Mouse (Mus musculus): ENCODE results near the gene Kansl2. TPM values are rescaled to one million over a fixed set of nuclear protein-coding genes. Genes with fewer than 3 reads are reported as not detected.

Kansl2 gene
- polyA plus RNA-seq, 1 experiment from 2014 or later: 151 TPM

DNA sequence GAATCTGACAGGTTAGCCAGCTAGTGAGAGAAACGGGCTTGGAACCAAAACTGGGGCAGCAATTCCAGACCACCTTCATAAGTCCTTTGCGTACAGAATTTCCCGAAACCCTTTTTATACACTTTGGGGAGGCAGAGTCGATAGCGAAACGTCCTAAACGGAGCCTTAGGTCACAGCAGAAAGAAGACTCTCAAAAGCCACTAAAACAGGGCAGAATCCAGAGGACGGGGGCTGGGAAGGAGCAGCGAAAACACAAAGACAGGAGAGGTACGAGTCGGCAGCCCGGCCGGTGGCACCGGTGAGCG is 32.9 kb upstream of the Kansl2 start:
- no peak for DNase-seq (ENCODE audit: low spot score)

DNA sequence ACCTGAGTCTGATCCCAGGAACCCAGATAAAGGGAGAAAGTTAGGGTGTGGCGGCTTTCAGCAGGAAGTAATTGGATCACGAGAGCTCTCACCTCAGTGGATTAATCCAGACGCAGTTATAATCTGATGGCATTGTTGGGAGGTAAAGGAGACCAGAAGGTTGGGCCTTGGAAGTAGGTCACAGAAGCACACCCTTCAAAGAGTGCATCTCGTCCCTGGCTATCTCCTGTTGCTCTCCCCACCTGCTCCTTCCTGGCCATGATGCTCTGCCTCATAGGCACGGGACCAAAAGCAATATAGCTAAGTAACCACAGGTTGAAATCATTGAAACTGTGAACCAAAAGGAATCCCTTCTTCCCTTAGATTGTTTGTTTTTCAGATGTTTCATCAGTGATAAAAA is 23.1 kb upstream of the Kansl2 start:
- no peaks in the 10 kb centered on the region for H3K9me3 ChIP-seq
- H3K27ac ChIP-seq (replicated peaks): no peak overlapping the region
- no peaks in the 10 kb centered on the region for H3K4me1 ChIP-seq
- no peak overlapping the region for H3K4me3 ChIP-seq
- peaks cover 98% of the 10 kb centered on the region for H3K36me3 ChIP-seq (replicated peaks)
- WGBS: 91% methylated on average over 5 of the region's 5 CpGs
- H3K27me3 ChIP-seq (replicated peaks; ENCODE audit: low read depth, poor library complexity, severe bottlenecking): no peaks in the 10 kb centered on the region
- DNase-seq (ENCODE audit: low spot score): no peak

More for the DNA sequence above, 32.9 kb upstream of the Kansl2 start:
- Histone ChIP-seq H3K27me3 (replicated peaks; ENCODE audit: low read depth, poor library complexity, severe bottlenecking) (no peaks in the 10 kb centered on the region), H3K4me1 (peaks cover 30% of the 10 kb centered on the region), H3K27ac (replicated peaks) (peak overlapping the region; percentile 93), H3K36me3 (replicated peaks) (peaks cover 38% of the 10 kb centered on the region), H3K9me3 (no peaks in the 10 kb centered on the region), H3K4me3 (peak overlapping the region; percentile 98)
- WGBS: under 1% methylated on average over 15 of the region's 15 CpGs

DNA sequence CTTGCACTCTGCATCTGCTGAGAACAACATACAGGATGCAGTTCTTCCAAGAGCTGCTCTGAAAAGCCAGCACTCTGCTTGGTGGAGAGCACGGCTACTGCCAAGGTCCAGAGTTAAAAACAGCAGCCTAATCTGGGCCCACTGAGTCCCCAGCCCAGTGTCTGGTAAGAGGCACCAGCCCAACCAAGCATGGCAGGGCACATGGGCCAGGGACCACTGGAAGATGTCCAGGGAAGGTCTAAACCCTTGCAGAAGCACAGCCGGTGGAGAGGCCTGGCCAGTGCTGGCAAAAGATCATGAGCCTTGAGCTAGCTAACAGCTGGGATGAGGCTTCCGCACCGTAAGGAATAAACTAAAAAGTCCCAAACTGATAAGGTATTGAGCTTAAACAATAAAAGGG is 21.8 kb upstream of the Kansl2 start:
- 98% methylated on average over 4 of the region's 4 CpGs for WGBS
- Histone ChIP-seq H3K4me1 (no peaks in the 10 kb centered on the region), H3K9me3 (no peaks in the 10 kb centered on the region), H3K4me3 (no peak overlapping the region), H3K27me3 (replicated peaks; ENCODE audit: low read depth, poor library complexity, severe bottlenecking) (no peaks in the 10 kb centered on the region), H3K27ac (replicated peaks) (no peak overlapping the region), H3K36me3 (replicated peaks) (peaks cover 99% of the 10 kb centered on the region)
- no peak for DNase-seq (ENCODE audit: low spot score)

DNA sequence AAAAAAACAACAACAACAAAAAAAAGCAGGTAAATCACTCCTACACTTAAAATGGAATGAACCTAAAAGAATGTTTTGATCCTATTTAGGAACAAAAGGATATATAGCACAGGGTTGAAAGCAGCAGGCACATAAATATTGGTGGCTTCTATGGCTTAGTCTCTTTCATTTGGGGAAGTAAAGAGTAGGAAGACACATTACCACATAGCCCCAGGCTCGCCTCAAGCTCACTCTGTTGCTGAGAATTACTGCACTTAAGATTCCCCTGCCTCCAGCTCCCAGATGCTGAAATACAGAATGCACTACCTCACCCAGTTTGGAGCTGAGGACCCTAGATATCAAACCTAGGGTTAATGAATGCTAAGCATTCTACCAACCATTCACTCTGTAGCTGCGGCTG is 18.7 kb upstream of the Kansl2 start:
- H3K4me1 ChIP-seq: no peaks in the 10 kb centered on the region
- WGBS: 94% methylated on average over 2 of the region's 2 CpGs
- H3K27ac ChIP-seq (replicated peaks): no peak overlapping the region
- DNase-seq (ENCODE audit: low spot score): no peak
- H3K36me3 ChIP-seq (replicated peaks): peaks cover 99% of the 10 kb centered on the region
- H3K4me3 ChIP-seq: no peak overlapping the region
- H3K9me3 ChIP-seq: no peaks in the 10 kb centered on the region
- no peaks in the 10 kb centered on the region for H3K27me3 ChIP-seq (replicated peaks; ENCODE audit: low read depth, poor library complexity, severe bottlenecking)

DNA sequence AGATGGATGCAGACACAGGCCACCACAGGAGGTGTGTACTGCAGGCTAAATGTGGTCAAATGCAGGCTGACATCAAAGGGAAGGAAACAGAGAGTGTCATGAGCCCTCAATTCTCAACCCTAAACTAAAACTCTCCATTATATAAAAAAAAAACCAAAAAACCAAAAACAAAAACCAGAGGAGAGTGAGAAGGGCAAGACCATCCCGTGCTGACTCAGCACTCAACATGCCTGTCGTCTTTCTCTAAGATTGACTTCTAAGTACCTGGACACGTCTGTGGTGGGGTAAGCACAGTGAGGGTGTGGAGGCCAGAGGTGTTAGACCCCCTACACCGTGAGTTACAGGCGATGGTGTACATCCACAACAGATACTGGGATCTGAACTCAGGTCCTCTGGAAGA is 12.8 kb upstream of the Kansl2 start:
- H3K27ac ChIP-seq (replicated peaks): no peak overlapping the region
- H3K9me3 ChIP-seq: no peaks in the 10 kb centered on the region
- no peak for DNase-seq (ENCODE audit: low spot score)
- no peaks in the 10 kb centered on the region for H3K4me1 ChIP-seq
- H3K27me3 ChIP-seq (replicated peaks; ENCODE audit: low read depth, poor library complexity, severe bottlenecking): no peaks in the 10 kb centered on the region
- peaks cover 100% of the 10 kb centered on the region for H3K36me3 ChIP-seq (replicated peaks)
- no peak overlapping the region for H3K4me3 ChIP-seq
- 92% methylated on average over 5 of the region's 5 CpGs for WGBS

DNA sequence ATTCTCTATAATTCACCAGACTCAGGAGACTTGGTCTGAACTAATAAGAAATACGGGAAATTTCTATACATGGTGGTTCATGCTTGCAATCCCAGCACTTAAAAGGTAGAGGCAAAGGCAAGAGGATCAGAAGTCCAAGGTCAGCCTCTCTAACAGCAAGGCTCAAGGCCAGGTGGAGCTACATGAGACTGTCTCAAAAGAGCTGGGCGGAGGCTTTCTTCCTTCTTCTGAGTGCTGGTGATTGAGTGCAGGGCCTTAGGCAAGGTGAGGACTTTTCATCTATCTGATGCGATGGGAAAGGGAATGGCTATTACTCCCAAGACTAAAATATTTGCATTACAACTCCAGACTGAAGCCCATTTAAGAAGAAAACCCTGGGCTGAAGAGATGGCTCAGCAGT is 11.1 kb upstream of the Kansl2 start:
- H3K4me1 ChIP-seq: no peaks in the 10 kb centered on the region
- no peaks in the 10 kb centered on the region for H3K27me3 ChIP-seq (replicated peaks; ENCODE audit: low read depth, poor library complexity, severe bottlenecking)
- 92% methylated on average over 3 of the region's 3 CpGs for WGBS
- no peak overlapping the region for H3K27ac ChIP-seq (replicated peaks)
- DNase-seq (ENCODE audit: low spot score): no peak
- no peak overlapping the region for H3K4me3 ChIP-seq
- peaks cover 100% of the 10 kb centered on the region for H3K36me3 ChIP-seq (replicated peaks)
- H3K9me3 ChIP-seq: no peaks in the 10 kb centered on the region

DNA sequence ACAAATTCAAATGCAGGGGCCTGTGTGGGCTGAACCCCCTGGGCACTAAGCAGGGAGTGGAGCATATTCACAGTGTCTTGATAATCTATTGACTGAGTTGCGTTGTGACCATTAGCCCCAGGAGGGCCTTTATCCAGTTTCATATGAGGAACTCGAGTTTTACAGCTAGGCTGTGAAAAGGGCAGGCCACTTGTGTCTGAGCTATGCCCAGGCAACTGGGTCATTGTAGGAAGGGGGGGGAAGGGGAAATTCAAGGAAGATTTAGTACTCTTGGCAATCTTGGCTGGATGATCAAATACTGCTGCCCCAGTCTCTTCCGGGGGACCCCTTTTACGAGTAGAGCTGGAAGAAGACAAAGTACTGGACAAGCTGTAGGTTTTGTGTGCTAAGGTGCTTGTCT is 9.3 kb upstream of the Kansl2 start:
- no peaks in the 10 kb centered on the region for H3K9me3 ChIP-seq
- H3K4me3 ChIP-seq: no peak overlapping the region
- H3K27ac ChIP-seq (replicated peaks): no peak overlapping the region
- 89% methylated on average over 4 of the region's 4 CpGs for WGBS
- H3K27me3 ChIP-seq (replicated peaks; ENCODE audit: low read depth, poor library complexity, severe bottlenecking): no peaks in the 10 kb centered on the region
- no peak for DNase-seq (ENCODE audit: low spot score)
- no peaks in the 10 kb centered on the region for H3K4me1 ChIP-seq
- H3K36me3 ChIP-seq (replicated peaks): peaks cover 98% of the 10 kb centered on the region

DNA sequence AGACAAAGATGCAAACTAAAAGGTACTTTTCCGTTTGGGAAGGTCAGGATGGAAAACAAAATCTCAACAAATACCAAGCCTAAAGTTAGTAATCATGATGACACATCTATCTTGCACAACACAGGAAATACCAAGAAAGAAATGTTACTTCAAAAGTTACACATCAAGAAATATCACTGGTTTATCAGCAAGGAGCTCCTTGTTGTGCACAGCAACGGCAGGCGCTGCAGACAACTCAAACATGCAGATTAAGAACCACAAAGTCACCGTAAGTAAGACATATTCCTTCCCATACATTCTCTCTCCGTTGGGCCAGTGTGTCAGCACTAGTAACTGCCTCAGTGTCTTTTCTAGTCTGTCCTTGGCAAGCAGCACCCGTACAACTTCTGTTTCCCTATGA is 7.0 kb upstream of the Kansl2 start:
- H3K4me3 ChIP-seq: no peak overlapping the region
- no peaks in the 10 kb centered on the region for H3K4me1 ChIP-seq
- no peak overlapping the region for H3K27ac ChIP-seq (replicated peaks)
- peaks cover 86% of the 10 kb centered on the region for H3K36me3 ChIP-seq (replicated peaks)
- 90% methylated on average over 6 of the region's 6 CpGs for WGBS
- DNase-seq (ENCODE audit: low spot score): no peak
- H3K27me3 ChIP-seq (replicated peaks; ENCODE audit: low read depth, poor library complexity, severe bottlenecking): no peaks in the 10 kb centered on the region
- H3K9me3 ChIP-seq: no peaks in the 10 kb centered on the region

DNA sequence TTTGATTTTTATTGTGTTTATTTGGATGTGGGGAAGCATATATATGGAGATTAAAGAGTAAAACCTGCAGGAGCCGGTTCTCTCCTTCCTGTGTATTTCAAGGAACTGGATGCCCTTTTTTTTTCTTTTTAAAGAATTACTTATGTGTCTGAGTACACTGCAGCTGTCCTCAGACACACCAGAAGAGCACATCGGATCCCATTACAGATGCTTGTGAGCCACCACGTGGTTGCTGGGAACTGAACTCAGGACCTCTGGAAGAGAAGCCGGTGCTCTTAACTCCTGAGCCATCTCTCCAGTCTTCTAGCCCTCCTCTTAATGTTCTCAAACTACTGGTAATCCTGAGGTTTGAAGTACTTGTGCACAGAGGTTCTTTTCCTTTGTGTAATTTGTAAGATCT is 3.9 kb upstream of the Kansl2 start:
- WGBS: 81% methylated on average over 4 of the region's 4 CpGs
- Histone ChIP-seq H3K4me3 (no peak overlapping the region), H3K4me1 (peaks cover 3% of the 10 kb centered on the region; the same call in 1 of the 2 replicates), H3K27me3 (replicated peaks; ENCODE audit: low read depth, poor library complexity, severe bottlenecking) (no peaks in the 10 kb centered on the region), H3K36me3 (replicated peaks) (peaks cover 55% of the 10 kb centered on the region), H3K9me3 (no peaks in the 10 kb centered on the region), H3K27ac (replicated peaks) (no peak overlapping the region)
- no peak for DNase-seq (ENCODE audit: low spot score)

DNA sequence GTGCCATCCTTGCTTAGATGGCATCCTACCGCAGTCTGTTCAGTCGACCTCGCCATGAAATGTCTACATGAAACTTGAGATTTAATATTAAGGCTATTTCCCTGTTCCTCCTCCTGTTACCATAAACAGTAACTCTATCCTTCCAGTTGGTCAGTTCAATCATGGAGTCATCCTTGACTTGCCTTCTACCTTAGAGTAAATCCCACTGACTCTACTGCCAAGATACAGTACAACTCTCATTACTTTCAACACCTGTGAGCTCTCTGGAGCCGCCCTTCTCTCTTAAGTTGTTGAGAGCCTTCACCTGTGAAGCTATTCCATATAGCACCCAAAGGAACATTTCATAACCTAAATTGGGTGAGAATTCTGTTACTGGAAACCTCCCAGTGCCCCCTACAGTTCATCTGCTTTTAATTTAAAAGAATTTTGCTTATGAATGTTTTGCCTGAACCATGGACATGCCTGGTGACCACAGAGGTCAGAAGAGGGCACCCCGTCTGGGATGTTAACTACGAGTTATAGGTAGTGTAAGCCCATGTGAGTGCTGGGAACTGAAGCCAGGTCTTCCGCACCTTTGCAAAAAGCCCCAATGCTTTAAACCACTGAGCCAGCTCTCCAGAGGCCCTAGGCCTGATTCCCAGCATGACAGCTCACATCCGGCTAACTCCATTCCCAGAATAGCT is 2.9 kb upstream of the Kansl2 start:
- Histone ChIP-seq H3K27me3 (replicated peaks; ENCODE audit: low read depth, poor library complexity, severe bottlenecking) (no peaks in the 10 kb centered on the region), H3K27ac (replicated peaks) (no peak overlapping the region), H3K9me3 (no peaks in the 10 kb centered on the region), H3K4me1 (peaks cover 12% of the 10 kb centered on the region), H3K4me3 (no peak overlapping the region), H3K36me3 (replicated peaks) (peaks cover 52% of the 10 kb centered on the region)
- DNase-seq (ENCODE audit: low spot score): no peak
- 84% methylated on average over 8 of the region's 8 CpGs for WGBS

DNA sequence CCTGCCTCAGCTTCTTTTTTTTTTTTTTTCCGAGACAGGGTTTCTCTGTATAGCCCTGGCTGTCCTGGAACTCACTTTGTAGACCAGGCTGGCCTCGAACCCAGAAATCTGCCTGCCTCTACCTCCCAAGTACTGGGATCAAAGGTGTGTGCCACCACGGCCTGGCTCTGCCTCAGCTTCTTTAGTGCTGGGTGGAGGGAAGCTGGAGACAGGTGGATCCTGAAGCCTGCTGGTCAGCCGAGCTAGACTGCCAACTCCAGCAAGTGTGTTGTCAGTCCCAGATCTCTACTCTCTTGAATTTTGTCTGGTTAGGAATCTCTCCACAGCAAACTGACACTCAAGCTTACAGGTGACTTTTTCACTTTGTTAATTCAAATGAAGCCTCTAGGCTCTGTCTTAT is 1.9 kb upstream of the Kansl2 start:
- peaks cover 52% of the 10 kb centered on the region for H3K36me3 ChIP-seq (replicated peaks)

DNA sequence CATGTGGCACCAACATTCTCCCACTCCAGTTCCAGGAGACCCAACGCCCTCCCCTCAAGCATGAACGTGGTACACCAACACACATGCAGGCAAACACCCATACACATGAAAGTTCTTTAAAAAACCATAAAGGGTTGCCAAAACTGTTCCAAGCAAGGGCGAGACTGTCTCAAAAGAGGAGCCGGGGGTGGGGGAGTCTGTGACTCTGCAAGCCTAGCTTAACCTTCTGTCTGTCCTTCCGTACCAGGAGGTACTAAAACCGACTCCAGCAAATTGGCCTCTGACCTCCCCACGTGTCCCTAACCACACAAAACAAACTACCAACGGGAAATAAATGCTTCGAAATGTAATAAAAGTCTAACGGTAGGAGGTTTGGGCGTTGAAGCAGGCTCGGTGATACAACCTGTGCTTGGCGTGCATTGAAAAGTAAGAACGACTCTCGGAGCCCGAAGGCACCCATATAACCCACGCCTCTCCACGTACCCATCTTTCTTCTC is 981 bp downstream of the Kansl2 start:
- Histone ChIP-seq H3K9me3 (no peaks in the 10 kb centered on the region), H3K36me3 (replicated peaks) (peaks cover 55% of the 10 kb centered on the region), H3K4me1 (peaks cover 14% of the 10 kb centered on the region), H3K4me3 (peak overlapping the region; percentile 92), H3K27me3 (replicated peaks; ENCODE audit: low read depth, poor library complexity, severe bottlenecking) (no peaks in the 10 kb centered on the region), H3K27ac (replicated peaks) (peak overlapping the region; percentile 99)
- DNase-seq (ENCODE audit: low spot score): peak; percentile 27
- under 1% methylated on average over 18 of the region's 18 CpGs for WGBS

More for the DNA sequence above, 1.9 kb upstream of the Kansl2 start:
- Histone ChIP-seq H3K4me3 (no peak overlapping the region), H3K9me3 (no peaks in the 10 kb centered on the region), H3K27me3 (replicated peaks; ENCODE audit: low read depth, poor library complexity, severe bottlenecking) (no peaks in the 10 kb centered on the region), H3K4me1 (peaks cover 14% of the 10 kb centered on the region), H3K27ac (replicated peaks) (no peak overlapping the region)
- DNase-seq (ENCODE audit: low spot score): no peak
- 83% methylated on average over 4 of the region's 4 CpGs for WGBS

DNA sequence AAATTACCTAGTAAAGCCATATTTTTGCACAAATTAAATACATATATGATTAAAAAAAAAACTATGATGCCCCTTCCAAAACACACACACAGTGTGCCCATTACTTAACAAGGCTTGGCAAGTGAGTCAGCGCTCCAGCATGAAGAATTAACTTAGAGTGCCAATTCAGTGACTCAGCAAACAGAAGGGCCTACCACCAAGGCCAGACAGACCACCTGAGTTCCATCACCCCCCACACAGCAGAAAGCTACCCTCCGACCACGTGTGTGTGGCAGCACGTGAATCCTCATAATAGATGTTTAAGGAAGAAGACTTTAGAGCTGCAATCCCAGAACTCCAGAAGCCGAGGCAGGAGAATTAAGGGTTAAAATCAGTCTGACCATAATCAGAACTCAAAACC is 1.8 kb downstream of the Kansl2 start:
- peak overlapping the region; percentile 92 for H3K4me3 ChIP-seq
- 49% methylated on average over 5 of the region's 5 CpGs for WGBS
- peaks cover 59% of the 10 kb centered on the region for H3K36me3 ChIP-seq (replicated peaks)
- no peaks in the 10 kb centered on the region for H3K9me3 ChIP-seq
- no peak for DNase-seq (ENCODE audit: low spot score)
- H3K4me1 ChIP-seq: peaks cover 14% of the 10 kb centered on the region
- H3K27ac ChIP-seq (replicated peaks): peak overlapping the region; percentile 99
- H3K27me3 ChIP-seq (replicated peaks; ENCODE audit: low read depth, poor library complexity, severe bottlenecking): no peaks in the 10 kb centered on the region

Measured in embryonic facial prominence, embryonic 10.5 days (tissue).